Mouse (Mus musculus) hindbrain, embryonic 14.5 days (tissue): ENCODE results near the gene Pkd1. TPM values are rescaled to one million over a fixed set of nuclear protein-coding genes. Genes with fewer than 3 reads are reported as not detected.

Experiments
- ATAC-seq: fragments of 200-750 bp; cut with Nextera tagmentation; 2 replicates; pipeline ENCODE4 v1.8.0; 2017; ENCODE audit warnings: moderate number of reproducible peaks, mild to moderate bottlenecking, moderate TSS enrichment, moderate library complexity; ENCODE audit not compliant: low FRiP score
- DNase-seq: peaks from one replicate; pipeline ENCODE4 v3.0.0-alpha.2; 2015; ENCODE audit warnings: low spot score
- H3K27ac ChIP-seq: fragments of 300-500 bp; sonication (generic); 2 replicates; pipeline ENCODE4 v1.5.1; 2014; ENCODE audit warnings: mild to moderate bottlenecking, moderate library complexity
- H3K27me3 ChIP-seq: fragments of 300-500 bp; sonication (generic); 2 replicates; pipeline ENCODE4 v1.6.1; 2014; ENCODE audit warnings: mild to moderate bottlenecking, low read length, mixed read lengths; ENCODE audit not compliant: control insufficient read depth, insufficient read depth
- H3K36me3 ChIP-seq: fragments of 300-500 bp; sonication (generic); replicated peaks from 2 replicates; pipeline ENCODE4 v1.6.1; 2014; ENCODE audit not compliant: control insufficient read depth, insufficient read depth
- H3K4me1 ChIP-seq: fragments of 300-500 bp; sonication (generic); replicated peaks from 2 replicates; pipeline ENCODE4 v1.6.1; 2014; ENCODE audit warnings: antibody characterized with exemption, low read length, mixed read lengths; ENCODE audit not compliant: control insufficient read depth, insufficient read depth
- H3K4me2 ChIP-seq: fragments of 300-500 bp; sonication (generic); replicated peaks from 2 replicates; pipeline ENCODE4 v1.6.1; 2014; ENCODE audit warnings: mild to moderate bottlenecking, moderate library complexity
- H3K4me3 ChIP-seq: fragments of 300-500 bp; sonication (generic); replicated peaks from 2 replicates; pipeline ENCODE4 v1.5.1; 2014; ENCODE audit warnings: mild to moderate bottlenecking, low read length
- H3K9ac ChIP-seq: fragments of 300-500 bp; sonication (generic); 2 replicates; pipeline ENCODE4 v1.6.1; 2014
- H3K9me3 ChIP-seq: fragments of 300-500 bp; sonication (generic); 2 replicates; pipeline ENCODE4 v1.6.1; 2016; ENCODE audit warnings: low read length; ENCODE audit not compliant: control insufficient read depth
- WGBS: fragments of 180-500 bp; shearing (Covaris S2); extraction: QIAGEN DNeasy Blood & Tissue Kit; methylation state at CpG from one replicate; pipeline ENCODE4 v1.1.7; 2014; 5-methylcytosine and 5-hydroxymethylcytosine counted together
- microRNA-seq: library from miRNA; unstranded; fragments of <30 nt; microRNA quantifications from one replicate; pipeline ENCODE4, GENCODE M21; 2016
- polyA plus RNA-seq: library from polyadenylated mRNA; unstranded; fragments of >200 nt; fragmentation: Nextera tagmentation; extraction: Ambion mirVana; gene quantifications from 2 replicates; pipeline ENCODE4 v1.2.1, GENCODE M21; 2014

Pkd1 gene
- polyA plus RNA-seq, 1 experiment from 2014 or later: 30.4 TPM

- ATAC-seq: no peak
- no peak overlapping the region for H3K9ac ChIP-seq
- peaks cover 13% of the 10 kb centered on the region for H3K36me3 ChIP-seq
- no peaks in the 10 kb centered on the region for H3K27me3 ChIP-seq
- no peak overlapping the region for H3K27ac ChIP-seq
- H3K9me3 ChIP-seq: no peaks in the 10 kb centered on the region
- 70% methylated on average over 6 of the region's 6 CpGs for WGBS
- DNase-seq: no peak
- H3K4me1 ChIP-seq: no peaks in the 10 kb centered on the region
- H3K4me2 ChIP-seq: no peak overlapping the region
- no peak overlapping the region for H3K4me3 ChIP-seq
Measured at GRCm38 (mm10) chr17:24642791-24643343, 93.2 kb downstream of the Pkd1 start.

- 54% methylated on average over 7 of the region's 7 CpGs for WGBS
- H3K27me3 ChIP-seq: no peaks in the 10 kb centered on the region
- H3K4me2 ChIP-seq: no peak overlapping the region
- no peak for ATAC-seq
- no peak overlapping the region for H3K9ac ChIP-seq
- H3K36me3 ChIP-seq: peaks cover 13% of the 10 kb centered on the region
- no peaks in the 10 kb centered on the region; the same call in 1 of the 2 replicates for H3K4me1 ChIP-seq
- peak overlapping the region; percentile 24; the same call in 1 of the 2 replicates for H3K27ac ChIP-seq
- no peak for DNase-seq
- no peaks in the 10 kb centered on the region for H3K9me3 ChIP-seq
- H3K4me3 ChIP-seq: no peak overlapping the region
Measured at GRCm38 (mm10) chr17:24644030-24644715, 94.5 kb downstream of the Pkd1 start.

- Histone ChIP-seq H3K27me3 (no peaks in the 10 kb centered on the region), H3K27ac (peak overlapping the region; percentile 24; the same call in 1 of the 2 replicates), H3K4me1 (peaks cover 4% of the 10 kb centered on the region), H3K4me2 (no peak overlapping the region), H3K9me3 (no peaks in the 10 kb centered on the region), H3K9ac (no peak overlapping the region), H3K4me3 (no peak overlapping the region), H3K36me3 (peaks cover 13% of the 10 kb centered on the region; the same call in 1 of the 2 replicates)
- no peak for DNase-seq
- 75% methylated on average over 9 of the region's 9 CpGs for WGBS
- no peak for ATAC-seq
Measured at GRCm38 (mm10) chr17:24644875-24645721, 95.5 kb downstream of the Pkd1 start.

DNA sequence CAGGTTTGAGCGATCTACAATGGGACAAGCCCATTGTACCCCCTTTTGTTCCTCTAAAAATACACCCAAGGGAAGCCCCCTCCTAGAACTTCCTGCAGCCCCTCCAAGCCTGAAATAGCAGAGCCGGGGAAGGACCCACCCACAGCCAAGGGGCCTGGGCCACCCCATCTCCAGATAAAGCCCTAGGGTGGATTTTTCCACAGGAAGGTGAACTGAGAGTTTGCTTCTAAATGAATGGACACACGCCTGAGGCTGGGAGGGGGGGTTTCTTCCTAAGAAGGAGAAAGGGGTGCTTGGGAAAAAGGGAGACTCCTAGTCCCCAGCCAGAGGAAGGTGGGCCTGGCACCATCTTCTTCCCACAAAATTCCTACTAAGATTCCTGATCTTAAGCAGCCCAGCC is 96.3 kb downstream of the Pkd1 start:
- H3K27ac ChIP-seq: no peak overlapping the region
- 74% methylated on average over 3 of the region's 3 CpGs for WGBS
- DNase-seq: no peak

More for the DNA sequence above, 96.3 kb downstream of the Pkd1 start:
- no peak overlapping the region for H3K9ac ChIP-seq
- peaks cover 10% of the 10 kb centered on the region for H3K4me1 ChIP-seq
- H3K36me3 ChIP-seq: peaks cover 7% of the 10 kb centered on the region; the same call in 1 of the 2 replicates
- H3K4me2 ChIP-seq: no peak overlapping the region
- no peaks in the 10 kb centered on the region for H3K9me3 ChIP-seq
- H3K27me3 ChIP-seq: 0 out of 2 replicates have a peak, but pooled peaks cover 5% of the 10 kb centered on the region
- no peak overlapping the region for H3K4me3 ChIP-seq
- ATAC-seq: no peak

Small RNA genes within 50 kb of the gene (microRNA-seq; reads per million reads assigned to microRNA genes)
- not detected for gene Gm24589

Other genes starting within 250 kb of the Pkd1 start
- 0.63 and 1.1 TPM in 2 replicates for gene Abca17, start 198.8 kb upstream of the Pkd1 start, polyA plus RNA-seq
- 32.8 and 34.8 TPM in 2 replicates for gene Abca3, start 197.9 kb upstream of the Pkd1 start, polyA plus RNA-seq
- gene Rnps1, start 135.3 kb upstream of the Pkd1 start, polyA plus RNA-seq: 278 and 280 TPM in 2 replicates
- 36.2 and 46.0 TPM in 2 replicates for gene Eci1, start 123.2 kb upstream of the Pkd1 start, polyA plus RNA-seq
- gene Dnase1l2, start 106.7 kb upstream of the Pkd1 start, polyA plus RNA-seq: 3.6 and 6.0 TPM in 2 replicates
- 20.6 and 25.8 TPM in 2 replicates for gene E4f1, start 79.5 kb upstream of the Pkd1 start, polyA plus RNA-seq
- gene Pgp, start 79.4 kb upstream of the Pkd1 start, polyA plus RNA-seq: 71.2 and 73.5 TPM in 2 replicates
- gene Bricd5, start 76.0 kb upstream of the Pkd1 start, polyA plus RNA-seq: 0.75 TPM in 1 of 2 replicates, not detected in the other
- 30.2 and 31.1 TPM in 2 replicates for gene Mlst8, start 70.8 kb upstream of the Pkd1 start, polyA plus RNA-seq
- gene Caskin1, start 61.2 kb upstream of the Pkd1 start, polyA plus RNA-seq: 45.7 and 46.8 TPM in 2 replicates
- gene Traf7, start 21.9 kb upstream of the Pkd1 start, polyA plus RNA-seq: 75.0 and 82.8 TPM in 2 replicates
- gene Rab26, start 15.6 kb upstream of the Pkd1 start, polyA plus RNA-seq: 4.2 and 5.6 TPM in 2 replicates
- 74.7 and 76.7 TPM in 2 replicates for gene Tsc2, start 82.8 kb downstream of the Pkd1 start, polyA plus RNA-seq
- gene Nthl1, start 82.8 kb downstream of the Pkd1 start, polyA plus RNA-seq: 7.8 and 8.2 TPM in 2 replicates
- 53.5 and 56.9 TPM in 2 replicates for gene Slc9a3r2, start 100.5 kb downstream of the Pkd1 start, polyA plus RNA-seq
- gene Npw, start 108.6 kb downstream of the Pkd1 start, polyA plus RNA-seq: 0.83 TPM in 1 of 2 replicates, not detected in the other
- gene Zfp598, start 119.9 kb downstream of the Pkd1 start, polyA plus RNA-seq: 22.8 and 25.6 TPM in 2 replicates
- gene Syngr3, start 140.1 kb downstream of the Pkd1 start, polyA plus RNA-seq: 178 and 220 TPM in 2 replicates
- gene Gfer, start 146.3 kb downstream of the Pkd1 start, polyA plus RNA-seq: 35.2 and 43.4 TPM in 2 replicates
- 1.9 and 2.4 TPM in 2 replicates for gene Noxo1, start 146.4 kb downstream of the Pkd1 start, polyA plus RNA-seq
- gene Tbl3, start 157.8 kb downstream of the Pkd1 start, polyA plus RNA-seq: 58.3 and 64.3 TPM in 2 replicates
- not detected in 2 replicates for gene Rnf151, start 168.2 kb downstream of the Pkd1 start, polyA plus RNA-seq
- 800 and 838 TPM in 2 replicates for gene Rps2, start 168.3 kb downstream of the Pkd1 start, polyA plus RNA-seq
- gene Ndufb10, start 174.6 kb downstream of the Pkd1 start, polyA plus RNA-seq: 308 and 347 TPM in 2 replicates
- gene Rpl3l, start 178.0 kb downstream of the Pkd1 start, polyA plus RNA-seq: 0.25 TPM in 1 of 2 replicates, not detected in the other
- gene Msrb1, start 186.8 kb downstream of the Pkd1 start, polyA plus RNA-seq: 20.5 and 22.4 TPM in 2 replicates
- gene Hs3st6, start 203.2 kb downstream of the Pkd1 start, polyA plus RNA-seq: 0.36 TPM in 1 of 2 replicates, not detected in the other